Mouse (Mus musculus) spleen, postnatal 10 days (tissue): ENCODE measurements around the gene Prelp.

Source experiments
- DNase-seq, 2 experiments: peaks; one replicate each; pipeline ENCODE4 v3.0.0; 2021 to 2022; ENCODE audit warnings: low spot score in 2 of 2

Gene Prelp

DNA sequence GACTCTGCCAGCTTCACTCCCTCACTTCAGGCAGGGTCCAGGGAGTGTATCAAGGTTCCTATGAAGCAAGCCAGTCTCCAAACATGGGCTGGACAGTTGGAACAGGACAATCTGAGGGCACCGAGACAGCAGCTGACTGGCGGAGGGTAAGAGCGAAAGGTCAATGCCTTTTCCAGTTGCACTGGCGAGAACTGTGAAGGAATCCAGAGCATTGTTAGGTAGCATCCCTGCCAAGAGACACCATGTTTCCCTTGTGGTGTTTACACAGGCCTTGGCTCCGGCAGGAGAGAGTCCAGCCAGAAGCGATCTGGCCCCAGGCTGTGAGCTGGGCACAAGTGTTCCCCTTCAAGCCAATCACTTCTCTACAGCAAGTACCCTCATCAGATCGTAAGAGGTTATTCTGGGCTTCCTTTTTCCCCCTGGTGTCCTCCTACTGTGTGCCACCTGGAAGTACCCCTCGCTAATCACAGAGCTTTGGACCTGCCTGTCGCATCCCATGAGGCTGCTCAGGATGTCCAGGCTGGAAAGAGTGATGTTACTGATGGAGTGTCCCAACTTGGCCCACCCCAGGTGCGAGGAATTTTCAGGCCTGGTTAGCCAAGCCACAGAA is 13.2 kb upstream of the Prelp start:
- DNase-seq: no peak

DNA sequence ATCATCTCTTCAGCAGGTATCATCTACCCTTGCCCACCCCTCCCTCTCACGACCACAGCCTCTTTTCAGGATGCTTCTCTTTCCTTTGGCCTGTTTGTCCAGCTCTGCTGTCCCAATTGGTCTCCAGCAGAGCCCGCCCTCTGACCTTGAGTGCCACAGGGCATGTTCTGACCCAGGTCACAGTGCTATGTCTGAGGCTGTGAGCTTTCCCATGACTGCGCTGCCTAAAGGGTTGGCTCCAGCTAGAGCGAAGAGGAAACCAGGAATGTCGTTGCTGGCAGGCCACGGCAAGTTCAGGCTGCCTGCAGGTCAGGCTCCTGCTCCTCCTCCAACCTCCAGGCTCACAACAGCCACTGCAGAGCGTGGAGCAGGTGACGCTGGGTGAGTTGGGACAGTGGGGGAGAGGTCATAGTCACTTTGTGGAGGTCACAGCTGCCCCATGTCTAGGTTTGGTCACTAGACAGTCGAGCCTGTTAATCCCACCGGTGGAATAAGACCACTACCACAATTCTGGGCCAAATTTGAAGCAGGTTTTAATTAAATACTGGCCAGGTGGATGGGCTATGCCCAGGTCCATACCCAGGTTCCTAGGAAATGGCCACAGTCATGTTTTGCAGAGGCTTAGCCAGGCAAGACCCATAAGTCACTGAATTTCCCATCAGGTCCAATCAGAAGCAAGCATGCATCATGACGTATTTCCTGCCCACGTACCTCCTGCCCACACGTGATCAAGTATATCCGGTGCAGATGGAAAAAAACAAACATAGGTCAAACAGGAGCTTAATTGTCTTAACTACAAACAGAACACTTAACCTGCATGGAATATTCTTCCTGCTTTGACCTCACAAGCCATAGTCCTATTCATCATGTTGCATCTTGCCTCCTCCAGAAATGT is 12.3 kb upstream of the Prelp start:
- DNase-seq: no peak

DNA sequence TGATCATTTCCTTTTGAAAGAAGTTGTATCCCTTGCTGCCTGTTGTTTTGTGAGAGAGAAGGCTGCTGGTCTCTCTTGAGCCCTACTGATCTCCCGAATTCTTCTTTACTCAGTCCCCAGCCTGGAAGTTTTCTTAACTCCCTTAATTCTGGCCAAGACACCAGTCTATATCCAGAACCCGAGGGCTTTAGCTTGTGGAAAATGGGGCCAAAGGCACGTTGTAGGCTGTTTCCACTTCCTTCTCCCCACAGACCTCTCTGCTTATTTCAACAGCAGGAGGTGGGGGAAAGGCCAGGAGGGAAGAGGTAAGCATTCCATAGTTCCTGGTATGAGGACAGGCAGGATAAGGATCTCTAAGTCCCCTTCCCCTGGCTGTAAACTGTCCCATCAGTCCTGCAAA is 8.8 kb upstream of the Prelp start:
- no peak for DNase-seq

DNA sequence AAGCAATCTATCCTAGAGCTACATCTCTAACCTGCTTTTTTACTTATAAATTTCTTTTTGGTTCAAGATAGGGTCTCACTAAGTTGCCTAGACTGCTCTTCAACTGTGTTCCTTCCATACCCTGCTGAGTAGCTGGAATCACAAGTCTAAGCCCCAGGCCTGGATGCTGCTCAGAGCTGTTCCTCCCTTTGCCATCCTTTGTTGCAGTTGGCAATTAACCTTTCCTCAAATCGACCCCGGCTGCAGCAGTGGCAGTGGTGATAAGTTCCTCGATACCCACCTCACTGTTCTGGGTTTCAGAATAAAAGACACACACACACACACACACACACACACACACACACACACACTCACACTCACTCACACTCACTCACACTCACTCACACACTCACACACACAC is 4.0 kb upstream of the Prelp start:
- no peak for DNase-seq

DNA sequence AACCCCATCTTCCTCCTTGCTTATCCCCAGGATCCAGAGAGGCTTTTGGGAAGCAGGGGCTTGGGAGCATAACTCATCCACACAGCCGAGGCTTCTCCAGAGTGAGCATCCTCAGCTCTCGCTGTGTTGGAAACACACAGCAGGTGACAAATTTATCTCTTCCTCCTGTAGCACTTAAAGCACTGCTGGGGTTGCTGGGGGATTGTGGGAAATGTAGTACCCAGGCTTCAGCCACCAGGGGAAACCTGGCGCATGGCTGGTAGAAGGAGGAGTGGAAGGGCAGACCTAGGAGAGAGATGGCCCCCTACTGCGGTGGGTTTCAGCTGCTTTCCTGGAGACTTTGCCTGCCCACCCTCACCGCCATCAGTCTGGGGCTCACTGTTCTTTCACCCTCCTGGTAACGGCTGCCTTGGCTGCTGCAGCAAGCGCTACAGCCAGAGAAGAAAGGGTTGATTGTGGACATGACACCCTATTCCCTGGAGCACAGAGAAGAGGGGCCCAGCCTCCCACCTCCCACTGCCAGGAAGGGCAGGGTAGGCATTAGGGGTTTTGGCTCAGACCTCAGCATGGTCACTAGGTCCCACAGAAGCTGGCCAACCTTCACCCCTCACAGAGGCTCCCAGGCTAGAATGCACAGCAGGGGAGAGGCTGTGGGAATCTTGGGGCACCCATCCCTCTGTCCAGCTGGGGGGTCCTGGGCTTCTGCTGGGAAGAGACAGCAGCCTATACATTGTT is 3.1 kb upstream of the Prelp start:
- DNase-seq: no peak

DNA sequence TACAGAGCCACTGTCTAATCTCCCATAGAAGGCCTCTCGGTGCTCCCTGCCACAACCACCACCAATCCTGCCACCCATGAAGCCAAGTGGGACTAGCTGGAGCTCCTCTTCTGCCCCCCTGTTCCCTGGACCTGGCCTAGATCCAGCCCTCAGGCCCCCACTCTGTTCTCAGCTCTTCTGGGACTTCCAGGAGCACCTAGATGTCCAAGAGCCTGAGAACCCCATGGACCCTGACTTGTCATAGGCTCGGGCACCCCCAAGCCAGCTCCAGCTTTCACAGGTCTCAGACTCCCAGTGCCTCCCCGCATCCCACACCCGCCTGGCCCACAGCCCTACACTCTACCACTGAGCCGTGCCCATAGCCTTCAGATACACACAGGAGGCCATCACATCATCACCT is 1.9 kb upstream of the Prelp start:
- no peak for DNase-seq

DNA sequence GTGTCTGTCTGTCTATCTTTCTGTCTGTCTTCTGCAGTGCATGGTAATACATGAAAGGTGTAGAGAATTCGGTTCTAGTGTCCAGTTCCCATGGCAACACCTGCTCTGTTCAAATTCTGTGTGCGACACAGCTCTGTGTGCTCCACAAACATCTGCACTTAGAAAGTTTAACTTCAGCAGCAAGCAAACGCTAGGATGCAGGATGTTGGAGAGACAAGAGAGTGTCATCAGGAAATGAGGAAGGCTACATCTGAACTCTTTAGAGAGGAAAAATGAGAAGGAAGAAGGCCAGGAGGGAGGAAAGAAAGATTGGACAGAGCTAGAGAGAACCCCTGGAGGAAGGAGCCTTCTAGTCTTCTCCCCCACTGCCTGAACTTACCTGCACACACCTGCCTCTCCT is 338 bp downstream of the Prelp start:
- DNase-seq: no peak

DNA sequence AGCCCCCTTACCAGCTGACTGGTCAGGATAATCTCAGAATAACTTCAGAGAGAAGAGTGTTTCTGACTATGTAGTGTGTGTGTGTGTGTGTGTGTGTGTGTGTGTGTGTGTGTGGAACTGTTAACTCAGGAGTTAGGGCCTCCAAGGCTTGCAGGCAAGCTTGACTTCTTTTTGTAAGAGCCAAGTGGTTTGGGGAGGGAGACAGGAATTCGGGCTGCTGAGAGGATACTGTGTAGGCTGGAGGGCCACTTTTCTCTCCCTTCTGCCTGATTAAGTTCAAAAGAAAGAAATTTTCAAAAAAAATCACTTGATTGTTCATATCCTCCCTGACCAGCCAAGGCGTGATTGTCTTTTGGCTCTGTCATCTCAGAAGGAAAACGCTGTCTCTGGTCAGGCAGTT is 813 bp downstream of the Prelp start:
- DNase-seq: no peak

DNA sequence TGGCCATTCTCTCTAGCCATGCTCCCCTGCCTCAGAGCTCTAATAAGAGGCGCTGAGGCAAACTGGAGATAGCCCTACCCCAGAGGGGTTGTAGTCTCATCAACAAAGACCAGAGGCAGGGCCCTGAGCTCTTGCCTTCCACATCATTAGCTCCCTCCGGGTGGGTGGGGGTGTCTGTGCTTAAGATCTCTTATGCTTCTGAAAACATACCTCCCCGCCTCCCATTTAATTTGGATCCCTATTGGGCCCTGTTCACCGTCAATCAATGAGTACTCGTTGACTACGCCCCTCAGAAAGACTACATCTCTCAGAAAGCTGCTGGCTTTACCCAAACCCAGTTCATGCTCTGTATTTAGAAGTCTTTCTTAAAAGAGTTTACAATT is 3.1 kb downstream of the Prelp start:
- no peak for DNase-seq

DNA sequence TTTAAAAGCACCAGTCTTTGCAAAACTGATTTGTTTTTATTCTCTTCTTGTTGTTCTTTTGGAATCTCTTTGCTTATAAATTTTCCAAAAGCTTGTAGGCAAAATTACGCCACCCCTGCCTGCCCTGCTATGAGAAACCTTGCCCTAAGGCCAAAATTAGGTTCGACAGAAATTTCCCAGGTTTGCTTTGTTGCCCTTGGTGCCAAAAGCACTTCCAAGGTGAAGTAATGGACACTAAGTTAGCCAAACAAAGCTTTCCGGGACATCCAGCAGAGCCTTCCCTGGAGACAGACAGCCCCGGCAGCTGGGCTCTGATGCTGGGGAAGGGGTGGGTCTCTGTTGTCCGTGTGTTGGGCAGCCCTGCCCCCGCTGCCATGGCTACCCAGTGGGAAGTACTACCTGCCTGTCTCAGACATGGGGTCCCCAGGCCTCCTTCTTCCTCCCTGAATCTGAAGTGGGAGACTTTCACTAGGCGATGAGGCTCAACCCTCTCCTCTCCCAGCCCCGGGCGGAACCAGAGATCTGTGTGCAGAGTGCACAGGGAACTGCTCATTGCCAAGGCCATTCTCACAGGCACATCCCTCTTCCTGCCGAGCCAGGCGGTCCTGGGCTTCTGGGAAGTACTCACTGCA is 3.6 kb downstream of the Prelp start:
- no peak for DNase-seq

DNA sequence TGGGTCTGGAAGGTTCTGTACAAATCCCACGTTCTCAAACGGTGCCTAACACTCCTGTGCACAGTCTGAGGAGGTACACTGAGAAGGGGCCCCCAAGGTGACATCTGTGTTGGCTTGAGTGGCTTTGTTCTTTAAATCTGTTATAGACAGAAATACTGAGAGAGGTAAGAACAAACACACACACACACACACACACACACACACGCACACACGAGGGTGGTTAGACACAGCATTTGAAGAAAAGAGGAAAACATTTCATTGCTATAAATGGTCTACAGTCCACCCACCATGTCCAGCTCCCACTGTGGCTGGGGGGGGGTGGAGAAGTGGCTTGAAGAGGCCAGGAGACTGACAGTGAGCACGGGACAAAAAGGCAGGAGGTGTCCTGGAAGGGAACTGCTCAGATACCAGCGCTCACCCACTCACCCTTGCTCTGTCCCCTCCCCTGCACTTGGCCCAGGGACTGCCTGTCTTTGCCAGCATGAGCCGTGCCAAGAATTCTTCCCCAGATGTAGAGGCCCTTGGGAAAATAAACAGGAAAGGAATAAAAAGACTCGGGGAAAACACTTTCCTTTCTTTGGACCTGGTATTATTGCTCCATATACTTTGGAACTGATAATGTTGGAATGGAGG is 5.4 kb downstream of the Prelp start:
- DNase-seq: no peak

DNA sequence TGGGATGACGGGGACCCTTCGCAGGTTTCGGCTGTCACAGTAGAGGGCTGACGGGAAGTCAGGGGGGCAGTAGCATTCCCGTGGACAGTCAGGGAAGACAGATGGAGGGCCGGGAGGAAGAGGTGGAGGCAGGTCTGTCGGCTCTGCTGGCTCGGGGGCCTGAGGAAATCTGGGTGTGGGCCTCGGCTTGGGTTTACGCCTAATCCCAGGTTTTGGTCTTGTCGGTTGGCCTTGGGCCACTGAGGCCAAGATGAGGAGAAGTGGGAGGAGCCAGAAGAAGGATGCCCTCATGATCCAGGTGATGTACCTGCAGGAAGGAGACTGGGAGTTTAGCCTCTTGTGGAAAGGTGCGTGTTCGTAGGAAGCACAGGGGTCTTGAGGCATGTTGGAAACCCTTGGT is 6.1 kb downstream of the Prelp start:
- no peak for DNase-seq

DNA sequence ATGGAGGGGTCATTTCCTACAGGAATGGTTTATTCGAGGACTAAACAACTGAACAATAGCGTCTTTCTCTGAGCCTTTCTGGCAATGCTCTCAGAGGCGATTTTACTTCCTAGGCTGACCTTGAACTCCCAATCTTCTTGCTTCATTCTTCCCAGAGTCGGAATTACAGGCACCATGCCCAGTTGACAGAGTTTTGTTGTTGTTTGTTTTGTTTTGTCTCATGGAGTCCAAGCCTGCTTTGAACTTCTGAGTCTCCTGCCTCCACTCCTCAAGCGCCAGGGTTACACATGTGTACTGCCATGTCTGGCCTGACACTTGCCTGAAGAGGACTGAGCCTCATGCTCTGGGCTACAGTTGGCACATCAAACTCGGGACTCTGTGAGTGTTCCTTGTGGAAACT is 8.2 kb downstream of the Prelp start:
- no peak for DNase-seq

DNA sequence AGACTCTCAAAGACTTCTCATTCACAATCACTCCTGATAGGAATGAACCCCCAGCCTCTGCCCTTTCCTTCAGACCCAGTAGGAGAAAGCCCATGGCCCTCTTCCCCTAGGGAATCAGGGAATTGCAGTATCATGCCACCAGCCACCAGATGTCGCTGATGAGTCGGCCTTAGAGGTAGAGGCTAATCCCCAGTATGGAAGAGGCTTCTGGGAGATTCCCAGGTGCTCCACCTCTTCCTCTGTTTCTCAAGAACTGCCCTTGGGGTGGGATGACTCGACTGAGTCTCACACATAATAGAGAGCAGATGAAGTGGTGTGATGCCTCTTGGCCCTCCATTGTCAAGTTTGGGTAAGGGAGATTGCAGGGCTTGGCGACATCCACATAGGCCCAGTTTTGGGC is 9.8 kb downstream of the Prelp start:
- peak; percentile 42 to 74 for DNase-seq

DNA sequence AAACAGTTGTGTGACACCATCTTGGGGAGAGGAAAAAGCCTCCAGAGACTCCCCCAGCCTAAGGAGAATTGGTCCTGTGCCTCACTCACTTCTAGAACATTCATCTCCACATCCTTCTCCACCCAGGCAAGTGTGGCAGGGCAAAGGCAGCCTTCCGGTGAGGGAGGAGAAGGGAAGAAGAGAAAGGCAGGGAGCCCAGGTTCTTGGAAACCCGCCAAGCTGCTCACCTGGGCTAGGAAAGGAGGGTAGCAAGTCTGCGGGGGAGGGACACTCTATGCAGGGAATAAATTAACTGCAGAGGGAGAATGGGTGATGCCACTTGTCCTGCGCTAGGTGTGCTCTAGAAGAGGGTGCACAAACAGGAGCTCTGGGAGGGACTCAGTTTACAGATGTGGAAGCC is 10.2 kb downstream of the Prelp start:
- DNase-seq: no peak

DNA sequence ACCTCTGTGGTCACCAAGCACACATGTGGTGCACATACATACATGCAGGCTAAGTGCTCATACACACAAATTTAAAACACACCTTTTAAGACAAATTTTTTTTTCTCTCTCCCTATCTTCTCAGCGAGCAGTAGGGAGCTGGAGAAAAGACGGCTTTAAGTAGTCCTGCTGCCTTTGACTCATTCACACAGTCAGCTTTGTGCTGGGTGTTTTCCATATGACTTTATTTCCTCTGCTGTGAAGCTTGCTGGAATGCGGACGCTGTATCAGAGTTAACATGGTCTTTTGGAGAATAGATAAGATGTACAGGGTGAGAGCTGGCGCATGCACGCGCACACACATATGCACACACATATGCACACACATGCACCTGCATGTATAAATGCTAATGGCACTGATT is 11.1 kb downstream of the Prelp start:
- DNase-seq: no peak

DNA sequence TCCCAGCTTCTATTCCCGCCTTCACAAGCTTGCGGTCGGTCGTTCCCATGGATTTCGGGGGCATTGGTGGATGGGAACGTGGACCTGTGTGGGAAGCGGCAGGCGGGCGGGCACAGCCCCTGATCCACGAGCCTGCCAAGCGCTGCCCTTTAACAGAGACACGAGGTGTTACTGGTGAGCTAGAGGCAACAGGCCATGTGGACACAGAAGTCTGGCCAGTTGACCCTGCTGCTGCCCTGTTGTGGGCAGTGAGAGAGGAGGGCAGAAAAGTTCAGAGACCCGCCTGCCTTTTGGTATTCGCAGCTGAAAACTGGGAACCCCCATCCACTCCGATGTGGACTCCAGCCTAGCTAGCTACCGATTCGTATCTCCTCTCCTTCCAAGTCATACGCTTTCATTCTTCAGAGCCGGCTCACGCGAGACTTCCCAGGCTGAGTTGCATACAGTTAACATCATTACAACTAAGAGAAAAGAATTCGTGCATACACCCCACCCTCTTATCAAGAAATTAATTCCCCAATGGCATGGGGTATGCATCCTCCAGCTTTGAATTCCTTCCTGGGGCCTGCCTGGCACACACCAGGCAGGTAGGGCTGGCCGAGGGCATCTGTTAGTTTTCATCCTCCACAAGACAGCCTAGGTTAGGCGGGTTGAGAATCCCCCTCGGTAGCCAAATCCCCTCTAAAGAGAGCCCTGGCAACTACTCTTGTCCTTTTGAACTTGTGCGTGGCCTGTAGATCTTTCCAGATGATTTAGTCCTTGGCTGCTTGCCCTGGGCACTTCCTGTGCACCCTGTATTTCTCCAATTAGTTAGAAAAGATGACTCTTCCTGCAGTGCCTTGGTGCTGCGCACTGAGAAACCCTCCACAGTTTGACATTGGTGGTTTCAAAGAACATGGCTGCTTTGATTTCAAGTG is 12.3 kb downstream of the Prelp start:
- no peak for DNase-seq

DNA sequence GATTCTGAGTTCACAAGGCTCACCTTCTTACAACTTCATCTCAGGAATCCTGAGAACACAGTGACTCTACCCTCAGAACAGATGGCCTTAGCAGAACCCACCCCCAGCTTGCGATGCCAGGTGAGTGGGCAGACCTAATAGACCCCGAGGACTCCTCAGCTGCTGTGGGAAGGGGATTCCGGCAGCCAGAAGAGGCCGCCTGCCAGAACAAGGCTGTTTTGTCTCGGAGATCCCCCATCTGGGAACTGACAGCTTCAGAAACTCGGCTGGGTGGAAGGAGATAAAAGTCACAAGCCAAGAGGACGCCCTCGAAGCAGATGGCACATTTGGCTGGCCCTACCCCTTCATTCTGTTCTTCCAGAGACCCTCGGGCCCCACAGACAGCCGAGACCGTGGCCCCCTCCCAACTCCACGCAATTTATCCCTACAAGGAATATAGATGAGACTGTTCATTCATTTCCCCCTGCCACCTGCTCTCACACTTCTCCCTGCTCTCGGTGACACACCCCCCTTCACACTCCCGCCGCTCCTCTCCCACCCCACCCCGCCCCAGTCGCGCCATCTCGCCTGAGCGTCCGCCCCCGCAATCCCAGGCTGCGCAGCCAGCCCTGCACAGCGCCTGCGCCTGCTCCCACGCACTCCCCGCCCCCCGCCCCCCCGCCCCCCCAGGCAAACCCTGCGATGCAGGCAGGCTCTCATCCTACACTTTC is 13.1 kb downstream of the Prelp start, which contains the start of gene Optc:
TSS of gene Optc (minus strand) at position 51 of the 710 bp plus-strand sequence.
- DNase-seq: no peak

DNA sequence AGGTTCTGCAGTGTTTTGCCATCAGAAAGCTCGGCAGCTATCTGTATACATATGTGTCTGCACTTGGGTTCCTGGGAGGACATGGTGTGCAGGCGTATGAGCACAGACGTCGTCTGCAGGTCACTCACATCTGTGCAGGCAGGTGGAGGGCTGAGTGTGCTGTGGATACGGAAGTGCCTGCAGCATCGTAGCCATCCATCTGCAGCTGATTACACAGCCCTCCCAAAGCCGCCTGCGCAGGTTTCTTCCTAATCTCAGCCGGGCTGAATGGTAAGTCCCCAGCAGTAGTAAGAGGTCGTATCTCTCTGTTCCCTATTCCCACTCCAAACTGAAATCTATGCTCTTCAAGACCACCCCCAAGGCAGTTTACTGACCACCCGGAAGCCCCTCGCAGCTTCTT is 14.8 kb downstream of the Prelp start:
- DNase-seq: no peak

DNA sequence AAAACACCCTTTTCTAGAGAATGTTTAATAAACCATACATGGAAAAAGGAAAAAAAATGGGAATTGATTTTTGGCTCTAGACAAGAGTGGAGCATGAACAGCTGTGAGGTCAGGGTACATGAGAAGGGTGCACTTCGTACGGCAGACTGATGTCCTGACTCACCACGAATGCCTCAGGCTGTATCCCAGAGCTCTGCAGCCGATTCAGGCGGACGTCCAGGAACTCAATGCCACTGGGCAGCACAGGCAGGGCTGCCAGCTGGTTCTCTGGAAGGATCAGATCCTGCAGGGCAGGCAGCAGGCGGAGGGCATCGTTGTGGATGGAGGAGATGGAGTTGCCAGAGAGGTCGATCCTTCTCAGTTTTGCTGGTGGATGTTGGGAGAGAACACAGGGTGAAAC is 20.4 kb downstream of the Prelp start:
- DNase-seq: no peak
